Mouse (Mus musculus) granulocyte monocyte progenitor cell, adult 5-6 weeks (primary cell): ENCODE data around the gene Icos. TPM values are rescaled to one million over a fixed set of nuclear protein-coding genes. Genes with fewer than 3 reads are reported as not detected.
A peak's percentile ranks its signal among the peaks of the same experiment; 100 is the strongest.

Source experiments
- ATAC-seq: replicated peaks from 2 replicates; pipeline ENCODE4 v1.8.0; 2016; ENCODE audit warnings: mild to moderate bottlenecking, moderate TSS enrichment, inconsistent platforms; ENCODE audit not compliant: poor library complexity, severe bottlenecking
- total RNA-seq, 2 experiments: library from RNA; stranded (forward) in 1 of 2; stranded (reverse) in 1 of 2; fragments of 200-712, 200-1000 nt in 1 of 2; fragments of >200 nt in 1 of 2; fragmentation: Nextera tagmentation in 1 of 2; gene quantifications; 2 replicates each; pipeline ENCODE4 v1.2.3; 2014 to 2017

Icos gene
- total RNA-seq, 2 experiments from 2014 or later, result not detected

GRCm38 (mm10) chr1:60960451-60960850, 17.3 kb upstream of the Icos start:
- peak; percentile 93 for ATAC-seq

GRCm38 (mm10) chr1:60961080-60961479, 16.6 kb upstream of the Icos start:
- peak; percentile 93 for ATAC-seq

GRCm38 (mm10) chr1:60962095-60962494, 15.6 kb upstream of the Icos start:
- ATAC-seq, result no peak

GRCm38 (mm10) chr1:60967521-60967920, 10.2 kb upstream of the Icos start:
- no peak for ATAC-seq

GRCm38 (mm10) chr1:60970846-60971245, 6.9 kb upstream of the Icos start:
- no peak for ATAC-seq

- ATAC-seq, result no peak
Observed at GRCm38 (mm10) chr1:60974221-60974620, 3.5 kb upstream of the Icos start.

GRCm38 (mm10) chr1:60975646-60976294, 2.0 kb upstream of the Icos start:
- ATAC-seq, result no peak

GRCm38 (mm10) chr1:60979126-60979842, 1.6 kb downstream of the Icos start:
- ATAC-seq, result no peak

- no peak for ATAC-seq
Observed at GRCm38 (mm10) chr1:60979843-60980235, 2.1 kb downstream of the Icos start.

GRCm38 (mm10) chr1:60985075-60985474, 7.3 kb downstream of the Icos start:
- ATAC-seq, result no peak

GRCm38 (mm10) chr1:60986141-60986540, 8.4 kb downstream of the Icos start:
- no peak for ATAC-seq

GRCm38 (mm10) chr1:60989086-60989485, 11.4 kb downstream of the Icos start:
- ATAC-seq, result no peak

DNA sequence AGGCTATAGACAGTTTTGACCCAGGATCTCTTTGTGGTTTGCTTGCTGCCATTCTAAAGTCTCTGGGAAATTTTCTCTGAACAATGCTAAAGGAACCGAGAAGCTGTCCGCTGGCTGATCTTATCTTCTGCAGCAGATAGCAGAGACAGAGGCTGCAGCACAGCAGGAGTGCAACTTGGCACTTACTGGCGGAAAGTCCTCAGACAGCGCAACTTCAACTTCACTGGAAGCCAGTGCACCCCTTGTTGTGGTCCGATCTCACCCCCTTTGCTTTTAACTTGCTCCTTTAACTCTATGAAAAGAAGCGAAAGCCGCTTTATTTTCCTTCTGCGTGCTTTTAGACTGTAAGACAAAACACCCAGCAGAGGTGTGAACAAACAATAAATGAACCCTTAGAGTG, 12.6 kb downstream of the Icos start:
- no peak for ATAC-seq

DNA sequence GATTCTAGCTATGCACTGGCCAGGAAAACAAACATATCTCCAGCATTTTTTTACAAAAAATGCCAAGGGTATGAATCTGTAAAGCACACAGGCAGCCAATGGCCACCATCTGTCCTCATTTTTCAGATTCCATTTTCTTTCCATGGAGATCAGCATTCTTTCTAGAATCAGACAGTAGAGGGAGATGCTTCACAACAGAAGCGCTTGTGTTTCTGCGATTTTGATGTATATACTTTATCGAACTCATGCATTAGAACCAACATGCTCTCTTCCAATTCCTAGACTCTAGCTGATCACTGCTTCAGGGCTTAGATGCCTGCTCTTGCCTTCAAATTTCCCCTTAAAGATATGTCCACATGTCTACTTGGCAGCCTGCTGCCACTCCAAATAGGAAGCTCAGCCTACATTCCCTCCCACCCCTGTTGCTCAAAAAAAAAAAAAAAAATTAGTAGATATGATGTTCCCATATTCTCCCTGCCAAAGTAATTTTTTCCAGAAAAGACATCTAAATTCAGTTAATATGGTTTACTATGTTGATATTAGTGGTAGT, 20.4 kb downstream of the Icos start:
- ATAC-seq, result no peak

DNA sequence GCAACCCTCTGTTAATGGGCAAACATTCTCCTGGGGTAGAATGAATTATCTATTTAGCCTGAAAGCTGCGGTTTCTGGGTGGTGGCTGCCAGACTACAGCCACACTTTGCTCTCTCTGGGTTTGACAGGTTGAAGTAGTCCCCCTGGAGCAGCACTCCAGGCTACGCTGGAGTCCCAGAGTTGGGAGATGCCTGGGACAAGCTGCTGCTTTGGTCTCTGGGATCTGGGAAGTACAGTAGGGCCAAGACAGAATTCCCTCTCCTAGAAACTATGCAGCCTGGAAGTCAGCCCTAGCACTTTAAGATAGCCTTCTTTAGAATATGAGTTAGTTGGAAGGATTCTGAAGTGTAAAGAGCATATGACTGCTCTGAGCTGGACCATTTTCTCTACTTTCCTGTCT, 21.0 kb downstream of the Icos start:
- ATAC-seq, result no peak

GRCm38 (mm10) chr1:61001786-61002354, 24.1 kb downstream of the Icos start:
- ATAC-seq, result no peak

DNA sequence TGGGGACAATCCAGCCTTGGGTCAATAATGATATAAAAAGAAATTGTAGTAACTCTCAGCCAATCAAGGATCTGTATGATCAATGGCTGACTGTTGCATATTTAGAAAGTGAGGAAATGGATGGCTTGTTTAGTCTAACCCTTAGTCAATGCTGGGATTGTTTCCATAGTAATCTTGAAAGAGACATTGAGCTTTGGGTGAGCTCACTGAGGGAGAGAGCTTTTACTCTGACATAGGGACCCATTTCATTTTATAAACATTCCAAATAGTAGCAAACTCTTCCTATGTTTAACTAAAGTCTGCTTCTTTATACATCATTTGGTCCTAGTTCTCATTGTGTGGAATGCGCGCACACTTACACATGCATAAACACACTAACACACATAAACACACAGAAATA, 28.5 kb downstream of the Icos start:
- no peak for ATAC-seq

DNA sequence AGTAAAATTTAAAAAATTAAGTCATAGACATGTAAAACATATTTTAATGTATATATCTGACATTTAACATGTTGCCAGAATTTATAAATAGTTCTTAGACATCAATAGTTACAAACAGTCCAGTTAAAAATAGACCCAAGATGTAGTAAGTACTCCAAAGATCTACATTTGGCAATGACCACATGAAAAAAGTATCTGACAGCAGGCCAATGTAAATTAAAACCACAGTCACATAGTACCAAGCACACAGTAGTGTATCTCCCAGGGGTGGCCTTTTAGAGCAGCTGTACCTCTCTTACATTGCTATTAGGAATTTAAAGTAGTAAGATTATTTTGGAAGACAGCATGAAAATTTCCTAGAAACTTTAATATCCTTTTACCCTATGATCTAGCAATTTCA, 29.8 kb downstream of the Icos start:
- no peak for ATAC-seq

GRCm38 (mm10) chr1:61016578-61017118, 38.9 kb downstream of the Icos start:
- ATAC-seq, result no peak

DNA sequence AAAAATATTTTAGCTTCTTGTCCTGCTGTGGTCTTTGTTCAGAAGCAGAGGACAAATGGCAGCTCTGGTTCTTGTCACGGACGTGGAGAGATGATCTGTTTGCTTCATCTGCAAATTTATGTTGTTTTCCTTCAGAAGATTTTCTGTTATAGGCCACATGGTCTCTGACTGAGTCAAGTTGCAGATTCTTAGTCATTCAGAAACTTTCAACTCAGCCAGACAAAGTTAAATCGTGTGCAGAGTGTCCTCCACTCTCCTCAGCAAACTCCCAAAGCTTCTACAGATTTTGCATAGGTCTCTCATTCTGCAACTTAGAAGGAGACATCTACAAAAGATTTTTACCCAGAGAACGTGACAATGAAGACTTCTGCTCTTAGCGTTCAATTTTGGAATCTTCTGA, 49.0 kb downstream of the Icos start:
- ATAC-seq, result no peak

GRCm38 (mm10) chr1:61027519-61027918, 49.8 kb downstream of the Icos start:
- no peak for ATAC-seq
